Mouse (Mus musculus): ENCODE results near the gene Xylt1. TPM values are rescaled to one million over a fixed set of nuclear protein-coding genes. Genes with fewer than 3 reads are reported as not detected.

Xylt1 gene
- polyA plus RNA-seq, 1 experiment from 2014 or later: 2.5 TPM

DNA sequence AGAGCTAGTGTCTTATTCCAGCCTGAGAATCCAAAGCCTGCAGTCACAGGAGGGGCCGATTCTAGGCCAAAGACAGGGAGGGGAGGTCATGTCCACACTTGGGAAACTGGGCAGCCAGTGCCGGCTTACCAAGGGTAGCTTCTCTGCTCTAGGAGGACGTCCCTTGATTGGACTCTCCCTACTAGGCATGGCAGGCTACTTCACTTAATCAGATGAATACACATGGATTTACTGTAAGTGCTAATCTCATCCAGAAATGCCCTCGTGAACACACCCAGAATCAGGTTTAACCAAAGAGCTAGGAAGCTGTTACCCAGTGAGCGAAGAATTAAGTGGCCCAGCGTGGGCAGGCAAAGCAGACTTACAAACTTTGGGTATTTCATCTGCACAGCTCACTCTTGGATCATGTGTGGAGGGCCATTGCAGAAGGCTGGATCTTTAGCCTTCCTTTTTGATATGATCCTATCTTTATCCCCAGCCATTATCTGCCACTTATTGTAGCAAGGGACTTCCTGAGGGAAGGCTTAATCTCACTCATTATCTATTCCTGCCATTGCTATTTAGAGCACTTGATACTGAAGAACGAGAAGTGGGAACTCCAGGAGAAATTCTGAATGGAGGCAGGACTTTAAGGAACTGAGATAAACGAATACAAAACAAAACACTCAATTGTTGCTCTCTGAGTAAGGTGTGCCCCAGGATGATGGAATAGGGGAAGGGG, 28.6 kb downstream of the Xylt1 start:
- H3K4me2 ChIP-seq (ENCODE audit: low read length): no peak overlapping the region
- H3K27me3 ChIP-seq (ENCODE audit: control insufficient read depth, insufficient read depth, low read depth, low read length): no peaks in the 10 kb centered on the region
- no peak overlapping the region for H3K9ac ChIP-seq (ENCODE audit: low read depth, low read length)
- H3K4me1 ChIP-seq (ENCODE audit: control insufficient read depth, insufficient read depth, low read length): no peaks in the 10 kb centered on the region
- no peak overlapping the region for H3K4me3 ChIP-seq (ENCODE audit: low read depth, low read length)
- H3K27ac ChIP-seq (ENCODE audit: low read length): no peak overlapping the region
- 80% methylated on average over 8 of the region's 8 CpGs for WGBS
- ATAC-seq: no peak
- no peaks in the 10 kb centered on the region for H3K9me3 ChIP-seq (replicated peaks; ENCODE audit: control insufficient read depth, low read length, poor library complexity, severe bottlenecking)
- H3K36me3 ChIP-seq (ENCODE audit: control insufficient read depth, insufficient read depth, low read length): no peaks in the 10 kb centered on the region

GRCm38 (mm10) chr7:117411874-117412273, 31.1 kb downstream of the Xylt1 start:
- H3K9ac ChIP-seq (ENCODE audit: low read depth, low read length): no peak overlapping the region
- WGBS: 93% methylated on average over 2 of the region's 2 CpGs
- H3K4me1 ChIP-seq (ENCODE audit: control insufficient read depth, insufficient read depth, low read length): no peaks in the 10 kb centered on the region
- H3K4me2 ChIP-seq (ENCODE audit: low read length): no peak overlapping the region
- H3K27me3 ChIP-seq (ENCODE audit: control insufficient read depth, insufficient read depth, low read depth, low read length): no peaks in the 10 kb centered on the region
- H3K9me3 ChIP-seq (replicated peaks; ENCODE audit: control insufficient read depth, low read length, poor library complexity, severe bottlenecking): no peaks in the 10 kb centered on the region
- no peak overlapping the region for H3K27ac ChIP-seq (ENCODE audit: low read length)
- no peak overlapping the region for H3K4me3 ChIP-seq (ENCODE audit: low read depth, low read length)
- no peak for ATAC-seq
- H3K36me3 ChIP-seq (ENCODE audit: control insufficient read depth, insufficient read depth, low read length): no peaks in the 10 kb centered on the region

DNA sequence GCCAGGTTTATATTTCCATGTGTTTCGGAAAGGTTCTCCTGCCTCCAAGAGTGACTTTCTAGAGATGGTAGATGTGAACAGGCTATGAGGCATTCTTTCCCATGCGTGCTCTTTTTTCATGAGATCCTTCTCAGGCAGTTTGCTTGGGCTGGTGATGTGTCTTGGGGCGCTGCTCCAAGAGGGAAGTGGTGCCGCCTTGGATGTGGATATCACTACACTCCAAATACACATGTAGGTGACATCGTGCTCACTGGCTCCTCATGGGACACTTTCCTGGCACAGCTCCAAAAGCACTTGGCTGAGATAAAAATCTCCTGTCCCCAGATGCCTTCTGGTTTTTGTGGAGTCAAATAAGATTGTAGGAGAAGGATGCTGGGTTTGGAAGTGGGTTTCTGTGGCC, 31.6 kb downstream of the Xylt1 start:
- no peaks in the 10 kb centered on the region for H3K36me3 ChIP-seq (ENCODE audit: control insufficient read depth, insufficient read depth, low read length)
- no peak overlapping the region for H3K27ac ChIP-seq (ENCODE audit: low read length)
- no peak overlapping the region for H3K9ac ChIP-seq (ENCODE audit: low read depth, low read length)
- 84% methylated on average over 5 of the region's 5 CpGs for WGBS
- no peaks in the 10 kb centered on the region for H3K9me3 ChIP-seq (replicated peaks; ENCODE audit: control insufficient read depth, low read length, poor library complexity, severe bottlenecking)
- no peak for ATAC-seq
- H3K27me3 ChIP-seq (ENCODE audit: control insufficient read depth, insufficient read depth, low read depth, low read length): no peaks in the 10 kb centered on the region
- no peak overlapping the region for H3K4me2 ChIP-seq (ENCODE audit: low read length)
- no peak overlapping the region for H3K4me3 ChIP-seq (ENCODE audit: low read depth, low read length)
- H3K4me1 ChIP-seq (ENCODE audit: control insufficient read depth, insufficient read depth, low read length): no peaks in the 10 kb centered on the region

GRCm38 (mm10) chr7:117414341-117415008, 33.7 kb downstream of the Xylt1 start:
- H3K36me3 ChIP-seq (ENCODE audit: control insufficient read depth, insufficient read depth, low read length): no peaks in the 10 kb centered on the region
- H3K4me3 ChIP-seq (ENCODE audit: low read depth, low read length): no peak overlapping the region
- H3K27ac ChIP-seq (ENCODE audit: low read length): no peak overlapping the region
- H3K4me2 ChIP-seq (ENCODE audit: low read length): no peak overlapping the region
- no peaks in the 10 kb centered on the region for H3K27me3 ChIP-seq (ENCODE audit: control insufficient read depth, insufficient read depth, low read depth, low read length)
- WGBS: 87% methylated on average over 12 of the region's 12 CpGs
- H3K4me1 ChIP-seq (ENCODE audit: control insufficient read depth, insufficient read depth, low read length): no peaks in the 10 kb centered on the region
- ATAC-seq: no peak
- no peaks in the 10 kb centered on the region for H3K9me3 ChIP-seq (replicated peaks; ENCODE audit: control insufficient read depth, low read length, poor library complexity, severe bottlenecking)
- H3K9ac ChIP-seq (ENCODE audit: low read depth, low read length): no peak overlapping the region

DNA sequence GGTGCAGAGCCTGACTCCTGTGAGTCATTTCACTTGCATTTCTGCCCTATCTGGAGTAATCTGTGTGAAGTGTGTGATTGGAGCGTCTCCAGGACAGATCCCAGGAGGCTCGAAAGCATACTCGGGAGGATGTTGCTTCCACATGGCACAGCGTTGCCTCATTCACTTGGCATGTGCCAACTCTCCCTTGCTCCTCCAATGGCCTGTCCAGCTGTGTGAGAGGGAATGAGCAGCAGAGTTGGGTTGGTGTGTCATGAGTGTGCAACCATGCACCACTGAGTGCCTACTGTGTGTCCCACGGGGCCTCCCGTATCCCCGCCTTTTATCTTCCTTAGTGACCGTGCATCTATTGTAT, 34.2 kb downstream of the Xylt1 start:
- ATAC-seq: no peak
- H3K27me3 ChIP-seq (ENCODE audit: control insufficient read depth, insufficient read depth, low read depth, low read length): no peaks in the 10 kb centered on the region
- H3K4me1 ChIP-seq (ENCODE audit: control insufficient read depth, insufficient read depth, low read length): no peaks in the 10 kb centered on the region
- H3K4me3 ChIP-seq (ENCODE audit: low read depth, low read length): no peak overlapping the region
- 92% methylated on average over 8 of the region's 8 CpGs for WGBS
- no peaks in the 10 kb centered on the region for H3K36me3 ChIP-seq (ENCODE audit: control insufficient read depth, insufficient read depth, low read length)
- H3K9me3 ChIP-seq (replicated peaks; ENCODE audit: control insufficient read depth, low read length, poor library complexity, severe bottlenecking): no peaks in the 10 kb centered on the region
- H3K9ac ChIP-seq (ENCODE audit: low read depth, low read length): no peak overlapping the region
- H3K4me2 ChIP-seq (ENCODE audit: low read length): no peak overlapping the region
- no peak overlapping the region for H3K27ac ChIP-seq (ENCODE audit: low read length)

DNA sequence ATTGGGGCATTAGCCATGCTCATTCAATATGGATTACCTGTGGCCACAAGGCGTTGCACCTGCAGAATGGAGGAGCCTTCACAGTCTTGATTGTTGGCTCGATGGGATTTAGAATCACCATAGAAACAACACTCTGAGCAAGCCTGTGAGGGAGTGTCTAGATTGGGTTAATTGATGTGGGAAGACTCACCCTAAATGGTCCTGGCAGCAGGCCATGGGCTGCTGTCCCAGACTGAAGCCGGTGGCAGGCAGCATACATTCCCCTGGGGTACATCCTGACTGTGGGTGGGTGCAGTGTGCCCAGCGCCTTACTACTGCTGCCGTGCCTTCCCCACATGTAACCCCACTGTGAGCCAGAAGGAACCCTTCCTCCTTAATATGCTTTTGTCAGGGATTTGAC, 38.3 kb downstream of the Xylt1 start:
- WGBS: 28% methylated on average over 5 of the region's 5 CpGs
- ATAC-seq: peak; percentile 36; the same call in 1 of the 2 replicates

DNA sequence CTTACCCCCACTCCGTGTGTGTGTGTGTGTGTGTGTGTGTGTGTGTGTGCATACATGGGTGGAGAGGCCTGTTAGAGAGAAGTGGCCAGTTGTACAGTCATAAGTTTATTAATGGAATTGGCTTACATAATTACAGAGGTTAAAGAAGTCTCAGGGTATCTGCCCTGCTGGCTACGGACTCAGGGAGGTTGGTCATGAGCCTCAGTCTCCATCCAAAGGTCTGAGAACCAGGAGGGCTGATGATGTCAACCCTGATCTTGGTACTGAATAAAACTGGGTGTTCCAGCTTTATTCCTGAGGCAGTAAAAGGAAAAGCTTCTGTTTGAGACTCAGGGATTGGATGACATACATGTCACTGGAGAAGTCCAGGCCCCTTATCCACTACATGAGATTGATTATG, 39.1 kb downstream of the Xylt1 start:
- Histone ChIP-seq H3K9ac (ENCODE audit: low read depth, low read length) (no peak overlapping the region), H3K4me2 (ENCODE audit: low read length) (no peak overlapping the region), H3K4me1 (ENCODE audit: control insufficient read depth, insufficient read depth, low read length) (peaks cover 10% of the 10 kb centered on the region), H3K4me3 (ENCODE audit: low read depth, low read length) (no peak overlapping the region), H3K27ac (ENCODE audit: low read length) (no peak overlapping the region), H3K36me3 (ENCODE audit: control insufficient read depth, insufficient read depth, low read length) (no peaks in the 10 kb centered on the region), H3K9me3 (replicated peaks; ENCODE audit: control insufficient read depth, low read length, poor library complexity, severe bottlenecking) (no peaks in the 10 kb centered on the region), H3K27me3 (ENCODE audit: control insufficient read depth, insufficient read depth, low read depth, low read length) (no peaks in the 10 kb centered on the region)
- no peak for ATAC-seq
- WGBS: 90% methylated on average over 2 of the region's 2 CpGs

More for the DNA sequence above, 38.3 kb downstream of the Xylt1 start:
- Histone ChIP-seq H3K36me3 (ENCODE audit: control insufficient read depth, insufficient read depth, low read length) (no peaks in the 10 kb centered on the region), H3K4me2 (ENCODE audit: low read length) (no peak overlapping the region), H3K9me3 (replicated peaks; ENCODE audit: control insufficient read depth, low read length, poor library complexity, severe bottlenecking) (no peaks in the 10 kb centered on the region), H3K4me1 (ENCODE audit: control insufficient read depth, insufficient read depth, low read length) (peaks cover 10% of the 10 kb centered on the region), H3K4me3 (ENCODE audit: low read depth, low read length) (no peak overlapping the region), H3K27me3 (ENCODE audit: control insufficient read depth, insufficient read depth, low read depth, low read length) (no peaks in the 10 kb centered on the region), H3K9ac (ENCODE audit: low read depth, low read length) (no peak overlapping the region), H3K27ac (ENCODE audit: low read length) (no peak overlapping the region)

GRCm38 (mm10) chr7:117420301-117420700, 39.5 kb downstream of the Xylt1 start:
- H3K27ac ChIP-seq (ENCODE audit: low read length): no peak overlapping the region
- H3K4me2 ChIP-seq (ENCODE audit: low read length): no peak overlapping the region
- no peak for ATAC-seq
- no peaks in the 10 kb centered on the region for H3K9me3 ChIP-seq (replicated peaks; ENCODE audit: control insufficient read depth, low read length, poor library complexity, severe bottlenecking)
- H3K4me1 ChIP-seq (ENCODE audit: control insufficient read depth, insufficient read depth, low read length): peaks cover 10% of the 10 kb centered on the region
- no peak overlapping the region for H3K9ac ChIP-seq (ENCODE audit: low read depth, low read length)
- H3K36me3 ChIP-seq (ENCODE audit: control insufficient read depth, insufficient read depth, low read length): no peaks in the 10 kb centered on the region
- H3K27me3 ChIP-seq (ENCODE audit: control insufficient read depth, insufficient read depth, low read depth, low read length): no peaks in the 10 kb centered on the region
- no peak overlapping the region for H3K4me3 ChIP-seq (ENCODE audit: low read depth, low read length)

GRCm38 (mm10) chr7:117420836-117421566, 40.2 kb downstream of the Xylt1 start:
- peaks cover 10% of the 10 kb centered on the region for H3K4me1 ChIP-seq (ENCODE audit: control insufficient read depth, insufficient read depth, low read length)
- no peak overlapping the region; the same call in 1 of the 2 replicates for H3K4me2 ChIP-seq (ENCODE audit: low read length)
- no peak overlapping the region for H3K9ac ChIP-seq (ENCODE audit: low read depth, low read length)
- 40% methylated on average over 11 of the region's 11 CpGs for WGBS
- H3K36me3 ChIP-seq (ENCODE audit: control insufficient read depth, insufficient read depth, low read length): no peaks in the 10 kb centered on the region
- H3K27ac ChIP-seq (ENCODE audit: low read length): no peak overlapping the region
- no peak for ATAC-seq
- no peaks in the 10 kb centered on the region for H3K9me3 ChIP-seq (replicated peaks; ENCODE audit: control insufficient read depth, low read length, poor library complexity, severe bottlenecking)
- H3K4me3 ChIP-seq (ENCODE audit: low read depth, low read length): no peak overlapping the region
- no peaks in the 10 kb centered on the region for H3K27me3 ChIP-seq (ENCODE audit: control insufficient read depth, insufficient read depth, low read depth, low read length)
